Mouse (Mus musculus) monocyte, adult 5-6 weeks (primary cell): ENCODE results near the gene Prkcd. TPM values are rescaled to one million over a fixed set of nuclear protein-coding genes. Genes with fewer than 3 reads are reported as not detected.

Experiments used
- ATAC-seq: fragments of 153-309, 156-312 bp; replicated peaks from 2 replicates; pipeline ENCODE4 v1.8.0; 2017; ENCODE audit warnings: mild to moderate bottlenecking; ENCODE audit not compliant: low TSS enrichment, insufficient number of reproducible peaks, severe bottlenecking, poor library complexity, low FRiP score
- total RNA-seq: library from RNA; stranded (forward); fragments of 200-1000, 200-491, 200-594 nt; gene quantifications from 3 replicates; pipeline ENCODE4 v1.2.3, GENCODE M21; 2017

Gene Prkcd
- total RNA-seq, 1 experiment from 2014 or later: 725 TPM

DNA sequence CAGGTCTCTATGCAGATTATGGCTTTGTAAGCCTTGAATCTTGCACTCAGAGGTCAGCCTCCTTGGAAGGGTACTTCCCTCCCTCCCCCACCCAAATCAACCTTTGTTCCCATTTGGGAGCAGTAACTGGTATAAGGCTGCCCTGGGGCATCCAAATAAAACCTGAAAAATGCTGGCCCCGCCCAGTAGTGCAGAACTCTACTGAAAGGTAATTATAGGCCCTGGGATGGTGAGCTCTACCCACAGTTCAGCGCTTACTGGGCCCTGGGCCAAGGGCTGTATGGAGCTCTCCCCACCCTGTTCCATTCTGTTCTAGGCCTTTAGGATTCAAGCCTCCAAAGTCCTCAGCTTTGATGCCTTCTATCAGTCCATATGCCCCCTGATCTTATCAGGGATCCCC lies 11.1 kb upstream of the Prkcd start:
- ATAC-seq: no peak

DNA sequence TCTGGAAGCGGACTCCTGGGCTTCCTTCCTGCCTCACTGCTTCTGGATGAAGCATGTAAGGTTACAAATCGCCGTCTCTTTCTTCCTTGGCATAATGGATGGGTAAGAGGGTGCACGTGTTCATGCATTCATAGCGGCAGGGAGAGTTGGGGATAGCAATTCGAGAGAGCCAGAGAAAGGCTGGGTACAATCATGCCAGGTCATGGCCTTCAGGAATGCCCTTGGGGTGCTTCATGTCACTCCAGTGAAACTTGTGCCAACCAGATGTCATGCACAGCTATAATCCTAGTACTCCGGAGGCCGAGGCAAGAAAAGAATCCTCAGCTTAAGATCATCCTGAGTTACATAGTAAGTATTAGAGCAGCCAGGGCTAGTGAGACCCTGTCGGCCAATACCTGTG lies 10.5 kb upstream of the Prkcd start:
- ATAC-seq: no peak

DNA sequence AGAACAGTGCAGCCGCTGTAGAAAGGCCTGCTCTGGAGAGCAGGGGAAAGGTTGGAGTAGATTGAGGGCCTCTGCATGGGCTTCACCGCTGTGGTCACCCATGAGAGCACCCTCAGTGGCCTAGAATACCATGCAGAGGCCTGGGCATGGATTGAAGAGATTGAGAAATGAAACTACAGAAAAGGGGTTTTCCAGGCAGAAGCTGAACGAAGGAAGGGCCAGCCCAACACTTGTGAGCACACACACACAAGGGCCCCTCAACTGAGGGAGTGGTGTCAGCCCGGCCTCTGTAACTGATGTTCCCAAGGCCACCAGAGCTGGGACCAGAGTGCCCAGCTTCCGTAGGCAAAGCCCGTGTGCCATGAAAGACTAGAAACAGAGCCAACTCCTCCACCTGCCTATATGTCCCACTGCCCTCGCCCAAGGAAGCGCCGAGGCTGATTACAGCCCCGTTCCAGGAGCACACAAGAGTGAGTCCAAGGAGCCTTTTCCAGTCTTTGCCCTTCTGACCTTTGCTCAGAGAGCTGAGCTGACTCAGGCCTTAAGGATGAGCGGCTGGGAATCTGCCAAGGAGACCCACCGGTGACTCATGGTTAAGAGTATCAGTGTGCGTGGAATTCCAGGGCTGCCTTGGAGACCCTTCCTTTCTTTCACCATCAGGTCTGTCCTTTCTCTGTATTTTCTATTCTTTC lies 9.4 kb upstream of the Prkcd start:
- peak; percentile 77 for ATAC-seq

DNA sequence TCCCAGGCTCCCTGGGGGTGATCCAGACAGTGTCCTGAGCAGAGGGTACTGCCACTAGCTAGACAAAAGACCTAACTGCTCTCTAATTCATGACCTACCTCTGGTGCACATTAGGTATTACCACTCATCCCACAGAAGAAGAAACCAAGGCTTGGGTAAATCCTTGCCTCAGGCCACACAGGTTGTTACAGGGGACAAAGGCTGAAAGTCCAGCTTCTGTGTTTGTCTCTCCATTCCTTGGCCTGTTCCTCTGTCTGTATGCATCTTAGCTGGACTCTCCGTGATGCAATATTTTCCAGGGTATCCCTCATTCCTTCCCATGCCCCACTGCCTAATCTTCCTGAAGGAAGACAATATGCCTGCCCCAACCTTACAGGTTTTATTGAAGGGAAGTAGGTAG lies 8.4 kb upstream of the Prkcd start:
- no peak for ATAC-seq

DNA sequence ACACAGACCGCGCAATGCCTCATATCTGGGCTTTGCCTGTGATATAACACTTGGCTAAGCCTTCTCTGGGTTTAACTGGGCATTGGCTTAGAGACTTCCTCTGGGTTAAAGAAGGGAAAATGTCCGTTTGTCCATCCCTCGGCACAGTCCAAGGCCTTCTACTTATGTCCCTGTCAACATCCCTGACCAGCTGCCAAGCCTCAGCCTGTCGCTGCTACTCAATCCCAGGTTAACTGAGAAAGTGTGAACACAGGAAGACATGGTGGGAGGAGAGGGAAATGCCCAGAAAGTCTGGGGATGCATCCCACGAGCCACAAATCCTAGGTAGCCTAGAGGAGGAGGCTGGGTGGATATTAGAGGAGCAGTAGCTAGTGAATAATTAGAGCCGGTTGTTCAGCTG lies 7.7 kb upstream of the Prkcd start:
- no peak for ATAC-seq

DNA sequence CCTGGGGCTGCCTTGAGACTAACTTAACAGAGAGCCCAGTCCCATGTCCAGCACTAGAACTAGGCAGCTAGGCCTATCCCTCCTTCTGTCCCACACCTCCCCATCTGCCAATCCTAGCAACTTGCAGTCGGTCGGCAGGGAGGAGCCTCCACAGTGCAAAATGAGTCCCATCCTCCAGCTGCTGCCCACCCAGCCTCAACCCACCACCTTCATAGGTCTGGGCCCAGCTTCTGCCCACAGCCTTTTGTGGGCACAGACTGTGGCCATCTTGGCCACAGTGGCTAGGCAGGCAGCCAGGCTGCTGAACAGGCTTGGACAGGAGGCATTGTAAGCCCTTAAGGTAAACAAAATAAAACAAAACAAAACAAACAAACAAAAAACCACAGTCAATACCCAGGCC lies 5.8 kb upstream of the Prkcd start:
- no peak for ATAC-seq

DNA sequence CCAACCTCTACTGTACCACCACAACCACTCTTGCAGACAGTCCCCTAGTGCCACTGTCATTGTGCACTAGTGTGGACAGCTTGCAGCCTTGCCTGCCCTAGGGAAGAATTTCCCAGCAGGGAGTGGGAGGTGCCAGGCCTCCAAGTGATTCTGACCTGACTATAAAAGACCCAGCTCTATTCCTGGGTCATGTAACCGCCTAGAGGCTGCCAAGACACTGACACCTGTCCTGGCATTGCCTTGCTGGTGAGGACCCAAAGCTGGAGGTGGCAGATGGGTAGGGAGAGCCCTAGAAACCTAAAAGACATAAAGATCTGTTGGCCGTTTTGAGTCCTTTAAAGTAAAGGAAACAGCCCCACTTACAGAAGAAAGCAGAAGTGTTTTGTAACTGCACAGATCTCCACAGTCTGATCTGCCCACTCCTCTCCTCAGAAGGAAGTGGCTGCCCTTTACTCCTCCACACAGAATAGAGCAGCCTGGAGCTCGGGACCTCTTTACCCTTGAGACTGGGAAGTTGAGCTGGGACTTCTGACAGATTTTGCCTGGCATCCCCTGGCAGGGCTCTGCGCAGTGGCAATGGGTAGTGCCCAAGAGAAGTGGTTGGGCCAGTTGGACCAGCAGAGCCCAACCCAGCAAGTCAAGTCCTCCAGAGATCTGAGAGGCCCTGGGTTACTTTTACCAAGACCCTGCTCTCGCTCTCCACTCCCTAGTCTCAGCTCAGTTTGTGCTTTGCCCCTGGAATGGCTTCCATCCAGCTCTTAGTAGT lies 5.0 kb upstream of the Prkcd start:
- ATAC-seq: 0 out of 2 replicates have a peak, but pooled peaks have one; percentile 27

DNA sequence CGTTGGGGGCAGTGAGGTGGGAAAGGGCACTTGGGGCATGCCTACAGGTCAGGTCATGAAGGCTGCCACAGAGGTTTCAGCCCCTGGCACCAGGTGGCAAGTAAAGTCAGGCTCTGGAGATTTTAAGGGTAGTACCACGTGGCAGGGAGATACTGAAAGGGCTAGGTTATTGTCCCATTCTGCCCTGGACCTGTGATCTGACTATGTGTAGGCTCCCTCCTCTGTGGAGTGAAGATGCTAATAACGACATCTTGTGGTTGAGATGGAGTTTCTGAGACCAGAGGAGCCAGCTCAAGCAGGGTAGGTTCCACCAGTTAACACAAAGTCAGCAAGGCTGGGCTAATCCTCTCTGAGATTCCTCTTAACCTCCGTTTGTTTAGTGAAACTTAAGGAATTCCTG lies 3.8 kb upstream of the Prkcd start:
- no peak for ATAC-seq

DNA sequence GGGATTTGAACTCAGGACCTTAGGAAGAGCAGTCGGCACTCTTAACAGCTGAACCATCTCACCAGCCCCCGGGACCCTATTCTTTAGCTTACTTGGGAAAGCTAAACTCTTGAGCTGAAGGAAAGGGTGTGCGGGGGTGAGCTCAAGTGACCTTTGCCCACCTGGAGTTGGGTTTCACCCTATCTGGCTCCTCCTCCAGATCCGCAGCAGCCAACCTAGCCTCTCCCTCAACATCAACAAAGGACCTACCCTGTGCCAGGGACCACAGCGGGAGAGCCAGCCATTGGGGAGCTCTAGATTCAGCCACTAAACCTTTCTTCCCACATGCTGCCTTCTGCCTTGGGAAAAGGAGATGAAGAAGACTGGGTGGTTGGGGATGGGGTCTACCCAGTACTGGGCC lies 2.2 kb upstream of the Prkcd start:
- no peak for ATAC-seq

DNA sequence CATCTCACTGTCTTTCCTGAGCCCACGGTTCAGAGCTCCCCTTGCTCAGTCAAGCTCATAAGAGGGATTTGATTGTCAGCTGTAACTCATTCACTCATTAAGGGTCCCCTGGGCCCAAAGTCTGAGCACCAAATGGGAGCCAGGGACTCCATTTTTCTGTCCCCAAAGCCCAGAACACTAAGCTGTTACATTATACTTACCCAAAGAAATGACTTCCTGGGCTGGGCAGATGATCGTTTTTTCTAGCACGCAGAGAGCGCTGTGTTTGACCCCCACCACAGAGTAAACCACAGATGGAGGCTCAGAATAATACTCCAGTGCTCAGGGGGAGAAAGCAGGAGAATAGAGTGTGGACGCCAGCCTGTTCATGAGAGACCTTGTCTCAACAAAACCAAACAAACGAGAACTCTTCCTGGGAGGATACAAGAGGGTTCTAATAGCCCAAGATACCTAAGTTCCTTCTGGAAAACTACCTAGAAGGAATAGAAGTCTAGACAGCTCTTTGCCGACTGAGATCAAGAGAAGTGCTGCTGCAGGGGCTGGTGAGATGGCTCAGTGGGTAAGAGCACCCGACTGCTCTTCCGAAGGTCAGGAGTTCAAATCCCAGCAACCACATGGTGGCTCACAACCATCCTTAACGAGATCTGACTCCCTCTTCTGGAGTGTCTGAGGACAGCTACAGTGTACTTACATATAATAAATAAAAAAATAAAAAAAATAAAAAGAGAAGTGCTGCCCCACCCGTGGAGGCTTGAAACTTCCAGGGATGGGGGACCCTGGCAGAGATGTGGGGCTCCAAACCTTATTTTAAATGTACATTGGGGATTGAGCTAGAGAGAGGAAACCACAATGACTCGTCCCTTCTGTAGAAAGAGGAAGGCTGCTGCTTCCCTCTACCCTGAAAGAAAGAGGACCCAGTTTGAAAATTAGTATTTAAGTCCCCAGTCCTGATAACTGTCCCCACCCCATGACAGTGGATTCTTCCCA lies 1.0 kb upstream of the Prkcd start:
- peak; percentile 41 for ATAC-seq

DNA sequence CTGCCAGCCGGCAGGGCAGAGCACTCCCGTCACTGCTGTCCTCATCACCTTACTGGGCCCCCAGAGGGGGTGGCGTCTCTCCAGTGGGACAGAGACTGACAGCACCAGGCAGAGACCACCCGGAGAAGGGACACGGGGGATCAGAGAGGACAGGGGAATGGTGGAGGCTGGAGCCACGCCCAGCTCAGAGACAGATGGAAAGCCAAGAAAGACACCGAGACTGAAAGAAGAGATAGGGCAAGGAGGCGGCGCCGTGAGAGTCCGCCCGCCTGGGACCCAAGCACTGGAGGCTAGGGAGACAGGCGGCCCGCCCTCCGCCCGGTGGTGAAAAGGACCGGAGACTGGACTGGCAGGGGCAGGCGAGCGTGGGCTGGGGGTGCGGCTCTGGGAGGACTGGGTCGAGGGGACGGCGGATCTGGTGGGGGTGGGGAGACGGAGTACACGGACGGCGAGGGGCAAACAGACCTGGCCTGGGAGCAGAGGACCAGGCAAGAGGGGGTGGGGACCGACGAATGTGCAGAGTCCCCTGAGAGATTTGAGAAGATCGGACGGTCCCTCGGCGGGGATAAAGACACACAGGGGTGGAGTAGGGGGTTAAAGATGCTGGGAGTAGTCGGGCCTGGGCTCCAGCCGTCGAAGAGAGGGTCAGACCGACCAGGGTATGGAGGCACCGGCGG lies 741 bp downstream of the Prkcd start:
- ATAC-seq: no peak

DNA sequence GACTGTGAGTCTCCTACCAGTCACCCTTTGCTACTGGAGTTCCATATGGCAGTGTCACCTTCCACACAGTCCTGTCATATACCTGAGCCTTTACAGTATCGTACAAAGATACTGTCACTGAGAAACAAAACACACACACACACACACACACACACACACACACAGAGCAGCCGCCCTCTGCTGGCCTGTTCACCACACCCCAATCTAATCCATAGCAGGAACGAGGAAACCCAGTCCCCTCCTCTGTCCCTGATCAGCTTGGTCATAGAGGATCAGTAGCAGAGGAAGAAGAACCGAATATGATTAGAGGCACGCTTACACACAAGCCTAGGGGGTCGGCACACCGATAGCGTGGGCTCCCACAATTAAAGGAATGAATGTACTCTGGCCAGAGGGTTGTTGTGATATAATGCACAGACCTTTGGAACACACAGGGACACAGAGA lies 1.7 kb downstream of the Prkcd start:
- ATAC-seq: no peak

DNA sequence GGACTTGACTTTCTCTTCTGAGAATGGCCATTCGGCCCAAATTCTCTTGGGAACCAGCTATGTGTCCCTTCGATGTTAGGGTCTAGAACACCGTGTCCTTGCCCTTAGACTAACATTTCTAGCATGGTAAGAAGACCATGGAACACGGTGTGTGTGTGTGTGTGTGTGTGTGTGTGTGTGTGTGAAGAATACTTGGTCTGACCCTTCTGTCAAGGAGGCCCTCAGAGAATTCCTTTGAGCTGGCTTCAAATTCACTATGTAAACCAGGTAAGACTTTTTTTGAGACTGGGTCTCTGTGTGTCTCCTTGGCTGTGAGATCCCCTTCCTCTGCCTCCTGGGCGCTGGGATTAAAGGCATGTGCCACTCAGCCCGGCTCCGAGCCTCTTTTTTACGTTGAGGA lies 3.5 kb downstream of the Prkcd start:
- no peak for ATAC-seq

DNA sequence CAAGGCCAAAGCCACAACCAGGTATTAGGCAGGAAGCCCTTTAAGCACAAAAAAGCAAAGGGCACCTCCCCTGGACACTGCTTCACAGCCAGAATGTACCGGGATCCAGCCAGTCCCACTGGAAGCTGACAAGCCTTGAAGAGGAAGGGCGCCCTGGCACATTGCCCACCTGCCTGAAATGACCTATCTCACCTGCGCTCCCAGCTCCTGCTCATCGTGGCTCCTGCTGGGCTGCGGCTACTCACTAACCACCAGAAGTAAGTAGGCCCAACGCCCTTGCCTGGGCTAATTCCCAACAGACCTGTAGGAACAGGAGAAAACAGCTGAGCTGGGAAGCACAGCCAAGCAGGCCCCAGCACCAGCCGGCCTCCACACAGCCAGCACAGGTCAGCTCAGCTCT lies 3.9 kb downstream of the Prkcd start:
- no peak for ATAC-seq

DNA sequence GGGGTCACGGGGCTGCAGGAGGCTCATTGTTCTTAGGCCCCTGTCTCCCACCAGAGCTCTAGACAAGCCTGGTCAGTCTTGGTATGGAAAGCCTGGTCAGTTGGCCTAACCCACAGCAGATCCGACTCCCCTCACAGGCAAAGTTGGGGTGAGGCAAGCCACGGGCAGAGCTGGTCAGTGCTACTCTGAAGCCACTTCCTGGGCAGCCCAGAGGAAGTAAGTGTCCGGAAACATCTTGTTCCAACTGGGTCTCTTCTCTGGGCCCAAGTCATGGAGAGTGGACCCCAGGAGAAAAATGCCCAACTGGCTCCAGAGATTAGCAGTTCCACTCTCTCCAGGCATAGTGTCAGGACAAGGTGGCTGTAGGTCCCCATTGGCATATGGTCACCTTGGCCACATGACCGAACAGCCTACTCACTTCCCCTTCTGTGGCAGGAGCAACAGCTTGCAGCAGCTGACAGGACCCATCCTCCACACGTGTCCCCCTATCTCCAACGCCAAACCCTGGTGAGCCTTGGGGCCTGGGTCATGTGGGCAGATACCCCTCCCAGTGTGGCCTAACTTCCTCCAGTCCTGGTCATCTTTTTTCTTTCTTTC lies 5.9 kb downstream of the Prkcd start:
- ATAC-seq: peak; percentile 67

DNA sequence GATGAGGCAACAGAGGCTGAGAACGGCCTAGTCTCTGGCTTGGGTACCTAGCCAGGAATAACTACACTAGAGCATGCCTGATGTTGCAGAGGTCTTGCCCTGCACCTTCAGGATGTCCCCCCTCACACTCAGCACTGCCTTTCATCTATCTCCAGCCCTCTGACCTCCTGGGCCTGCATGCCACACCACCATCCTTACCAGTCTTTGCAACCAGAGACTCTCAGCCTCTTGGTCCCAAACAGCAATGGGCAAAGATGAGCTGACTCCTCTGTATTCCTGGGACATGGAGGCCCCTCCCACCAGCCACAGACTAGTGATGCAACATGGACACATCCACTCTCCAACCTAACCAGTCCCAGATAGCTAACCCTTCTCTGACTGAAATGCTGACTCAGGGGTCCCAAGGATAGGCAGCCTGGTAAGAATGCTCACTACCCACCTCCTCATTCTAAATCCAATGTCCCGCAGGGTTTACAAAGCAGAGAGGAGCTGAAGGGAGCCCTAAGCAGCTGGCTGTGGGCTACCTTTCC lies 7.2 kb downstream of the Prkcd start:
- no peak for ATAC-seq

DNA sequence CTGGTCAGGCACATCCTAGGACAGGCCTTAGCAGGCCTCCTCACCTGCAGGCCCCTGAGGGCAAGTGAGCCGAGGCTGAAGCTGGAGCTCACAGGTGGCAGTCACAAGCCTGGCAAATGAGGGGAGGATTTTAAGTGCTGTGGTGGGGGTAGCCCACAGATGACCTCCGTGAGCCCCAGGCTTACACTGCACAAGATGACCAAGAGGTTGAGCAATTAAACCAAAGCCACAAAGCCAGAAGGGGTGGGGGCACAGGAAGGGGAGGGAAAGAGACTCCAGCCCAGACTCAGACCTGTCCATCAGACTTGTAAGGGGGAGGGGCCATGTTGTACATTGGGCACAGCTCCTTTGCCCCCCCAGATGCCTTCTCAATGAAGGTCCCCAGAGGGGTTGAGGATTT lies 9.3 kb downstream of the Prkcd start:
- ATAC-seq: no peak
